Mouse (Mus musculus) liver, postnatal 0 days (tissue): ENCODE measurements at regions not wholly inside any gene's neighbourhood (a gene's known extent, or its start where the extent isn't known, plus 50 kb on each side); places are given as distances from the start of the nearest gene placed in this dataset.

Experiments used
- CTCF ChIP-seq: sonication (generic); IDR thresholded peaks from 2 replicates; pipeline ENCODE4 v1.5.1; 2016; ENCODE audit warnings: antibody characterized with exemption, low read depth
- EP300 ChIP-seq: IDR thresholded peaks from 2 replicates; pipeline ENCODE4 v1.6.1; 2016; ENCODE audit warnings: antibody characterized with exemption, low read depth, mild to moderate bottlenecking

DNA sequence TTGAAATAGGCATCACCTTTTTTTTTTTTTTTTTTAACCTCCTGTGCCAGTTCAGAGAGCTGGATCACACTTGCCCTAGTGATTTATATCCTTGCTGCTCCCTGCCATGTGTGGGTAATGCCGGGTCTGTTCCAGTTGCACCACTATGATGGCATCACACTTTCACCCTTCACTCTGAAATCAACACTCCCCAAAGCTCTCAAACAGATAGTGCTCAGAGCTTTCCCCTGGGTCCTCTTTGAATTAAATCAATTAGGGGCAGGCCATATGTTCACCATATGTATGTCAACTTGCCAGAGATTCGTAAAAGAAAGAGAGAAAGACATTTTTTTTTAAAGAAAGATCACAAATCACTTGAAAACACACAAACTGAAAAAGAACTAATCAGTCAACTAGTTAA lies 236.8 kb downstream of the Ndfip2 start:
- no peak for TF ChIP-seq CTCF
- no peak for TF ChIP-seq EP300
